ENCODE assay signal across 20 mouse cellular contexts in genomic region chr2:140113851-140114250, GRCm38 (mm10). TPM values are rescaled to one million over a fixed set of nuclear protein-coding genes. Genes with fewer than 3 reads are reported as not detected.
A peak's percentile ranks its signal among the peaks of the same experiment; 100 is the strongest.
DNase-seq lines count a peak whose midpoint lies in the region; ATAC-seq lines count a peak whose summit lies in the region.
"Had no signal": no experiment of that assay in that cellular context is flagged by ENCODE, and none has a peak within 500 bp of the region (broad histone marks: within the 10 kb centered on the region; RNA-seq: fewer than 3 reads in every experiment).

No protein-coding gene starts in this region.

- no peak overlapping the region for H3K4me3 ChIP-seq in hindbrain, embryonic 16.5 days (ENCODE audit: low read length)
- H3K4me3 ChIP-seq: heart, embryonic 10.5 days had no signal

- no peaks in the 10 kb centered on the region for H3K4me1 ChIP-seq in hindbrain, embryonic 16.5 days (ENCODE audit: control insufficient read depth, insufficient read depth, low read depth, low read length)
- H3K4me1 ChIP-seq: heart, embryonic 10.5 days had no signal

- no peaks in the 10 kb centered on the region for H3K27me3 ChIP-seq in hindbrain, embryonic 16.5 days (replicated peaks; ENCODE audit: control insufficient read depth, insufficient read depth, low read length)

- 87% methylated on average over 8 of the region's 8 CpGs for WGBS in hindbrain, embryonic 16.5 days

- peak; percentile 14 for DNase-seq in gastrocnemius, postnatal 14 days
- no peak for DNase-seq in gastrocnemius, adult 18-20 months (ENCODE audit: low spot score)
- peak; percentile 12 to 18 for DNase-seq in frontal cortex, postnatal 10 days (ENCODE audit: low spot score in 2 of 2)
- peak; percentile 47 to 85 for DNase-seq in layer of hippocampus, postnatal 14 days (ENCODE audit: low spot score in 2 of 2)
- DNase-seq in right cerebral cortex, postnatal 4 days = peak; percentile 18
- no peak for DNase-seq in testis, postnatal 14 days (ENCODE audit: low spot score)
- no peak for DNase-seq in spleen, postnatal 14 days (ENCODE audit: low spot score in 2 of 2)
- DNase-seq: adrenal gland, postnatal 14 days; cerebellum, adult 2 months; heart, postnatal 4 days; kidney, postnatal 10 days; lung, adult 18-20 months had no signal

- H3K4me2 ChIP-seq in hindbrain, embryonic 16.5 days (ENCODE audit: low read length) = no peak overlapping the region

- no peaks in the 10 kb centered on the region for H3K9me3 ChIP-seq in hindbrain, embryonic 16.5 days (ENCODE audit: control insufficient read depth, low read length)
- H3K9me3 ChIP-seq: G1E; heart, embryonic 10.5 days had no signal

- intact Hi-C loops in gastrocnemius, postnatal 14 days (cut with DNase I; ENCODE audit: low total_unique reads) = no loop called here

- no peak overlapping the region for H3K9ac ChIP-seq in hindbrain, embryonic 16.5 days (ENCODE audit: low read depth, low read length)

- no peak overlapping the region for H3K27ac ChIP-seq in hindbrain, embryonic 16.5 days (ENCODE audit: low read depth, low read length)
- H3K27ac ChIP-seq: heart, embryonic 10.5 days had no signal

- ATAC-seq in hindbrain, embryonic 16.5 days = no peak

- no peaks in the 10 kb centered on the region for H3K36me3 ChIP-seq in hindbrain, embryonic 16.5 days (ENCODE audit: control insufficient read depth, insufficient read depth, low read length)
- H3K36me3 ChIP-seq: G1E; heart, embryonic 10.5 days had no signal

RNA-seq across cellular contexts. Expression of gene Gm17374, which starts 38.0 kb away (rescaled TPM):
- total RNA-seq in gastrocnemius, postnatal 14 days (2021) = not detected
- total RNA-seq in gastrocnemius, adult 18-20 months (2021) = not detected
- total RNA-seq in layer of hippocampus, postnatal 14 days (2021) = not detected
- not detected in 2 replicates for polyA plus RNA-seq in hindbrain, embryonic 16.5 days (2015; fragmentation: Nextera tagmentation; extraction: Ambion mirVana)
- total RNA-seq: adrenal gland, postnatal 14 days; G1E; heart, postnatal 4 days; monocyte, adult 5-6 weeks had no signal
- polyA plus RNA-seq: C2C12; cerebellum, adult 2 months; G1E; heart, embryonic 10.5 days; intestine, embryonic 14.5 days; limb, embryonic 14.5 days; thymus, postnatal 0 days had no signal

RNA-seq across cellular contexts. Expression of gene Tasp1, which starts 47.2 kb away (rescaled TPM):
- total RNA-seq in gastrocnemius, postnatal 14 days (2021) = 1 to 10 TPM; 4.5 to 4.7 TPM
- 1 to 10 TPM; 5.2 TPM for total RNA-seq in gastrocnemius, adult 18-20 months (2021)
- 10 to 100 TPM; 29.6 to 30.3 TPM for total RNA-seq in layer of hippocampus, postnatal 14 days (2021)
- 21.6 and 24.6 TPM in 2 replicates for polyA plus RNA-seq in hindbrain, embryonic 16.5 days (2015; fragmentation: Nextera tagmentation; extraction: Ambion mirVana)

RNA-seq across cellular contexts. Expression of gene Esf1, which starts 56.5 kb away (rescaled TPM):
- 10 to 100 TPM; 11.7 to 12.9 TPM for total RNA-seq in gastrocnemius, postnatal 14 days (2021)
- 10 to 100 TPM; 11.9 TPM for total RNA-seq in gastrocnemius, adult 18-20 months (2021)
- 10 to 100 TPM; 18.9 to 21.3 TPM for total RNA-seq in layer of hippocampus, postnatal 14 days (2021)
- polyA plus RNA-seq in hindbrain, embryonic 16.5 days (2015; fragmentation: Nextera tagmentation; extraction: Ambion mirVana) = 16.2 TPM in 2 replicates

RNA-seq across cellular contexts. Expression of gene Ndufaf5, which starts 56.6 kb away (rescaled TPM):
- 10 to 100 TPM; 24.9 to 27.2 TPM for total RNA-seq in gastrocnemius, postnatal 14 days (2021)
- 10 to 100 TPM; 40.5 to 44.2 TPM for total RNA-seq in gastrocnemius, adult 18-20 months (2021)
- 10 to 100 TPM; 45.1 to 46.5 TPM for total RNA-seq in layer of hippocampus, postnatal 14 days (2021)
- polyA plus RNA-seq in hindbrain, embryonic 16.5 days (2015; fragmentation: Nextera tagmentation; extraction: Ambion mirVana) = 62.5 and 72.4 TPM in 2 replicates

Comparison
In these comparisons a context has a peak if more than half of its experiments do, and no peak if none do; other contexts are left out.
1. DNase-seq: peak in gastrocnemius, postnatal 14 days (single experiment), frontal cortex, postnatal 10 days (2 of 2), layer of hippocampus, postnatal 14 days (2 of 2) and right cerebral cortex, postnatal 4 days (single experiment); none in gastrocnemius, adult 18-20 months (single experiment), testis, postnatal 14 days (single experiment) and spleen, postnatal 14 days (0 of 2).
2. RNA of gene Tasp1, which starts 47.2 kb away (total RNA-seq): 29.6 to 30.3 TPM in layer of hippocampus, postnatal 14 days; 5.2 TPM in gastrocnemius, adult 18-20 months and 4.5 to 4.7 TPM in gastrocnemius, postnatal 14 days; every median in the first group is over 4 times any median in the second.